Mouse (Mus musculus) gastrocnemius, postnatal 10 days (tissue): Measurements from ENCODE around the gene Cmtm1. TPM values are rescaled to one million over a fixed set of nuclear protein-coding genes. Genes with fewer than 3 reads are reported as not detected.

Source experiments
- total RNA-seq, 2 experiments: library from RNA; stranded (reverse); gene quantifications; 2 replicates each; pipeline ENCODE4 v1.2.3; 2021

Cmtm1 gene
- total RNA-seq, 2 experiments from 2014 or later = not detected

Other genes with a start within 250 kb of the Cmtm1 start
- gene Cdh5, start 208.5 kb downstream of the Cmtm1 start, total RNA-seq = 100 to 1,000 TPM; 145 to 168 TPM
- 1 to 10 TPM; 1.0 to 1.4 TPM for gene Bean1, start 139.7 kb downstream of the Cmtm1 start, total RNA-seq
- gene Tk2, start 61.6 kb downstream of the Cmtm1 start, total RNA-seq = 1 to 10 TPM; 5.6 to 7.6 TPM
- 10 to 100 TPM in 1 of 2 experiments, 1 to 10 TPM in 1; 6.6 to 10.1 TPM for gene Cklf, start 59.3 kb downstream of the Cmtm1 start, total RNA-seq
- not detected for gene Cmtm2a, start 17.0 kb downstream of the Cmtm1 start, total RNA-seq
- gene Gm45711, start 64 bp downstream of the Cmtm1 start, total RNA-seq = not detected
- not detected for gene Gm11020, start 11.4 kb upstream of the Cmtm1 start, total RNA-seq
- not detected for gene Cmtm2b, start 12.1 kb upstream of the Cmtm1 start, total RNA-seq
- 10 to 100 TPM; 27.4 to 38.9 TPM for gene Cmtm3, start 29.3 kb upstream of the Cmtm1 start, total RNA-seq
- 1 to 10 TPM; 6.3 to 7.6 TPM for gene Cmtm4, start 85.7 kb upstream of the Cmtm1 start, total RNA-seq
- gene Dync1li2, start 132.9 kb upstream of the Cmtm1 start, total RNA-seq = 100 to 1,000 TPM; 101 to 112 TPM
- not detected for gene Terb1, start 199.8 kb upstream of the Cmtm1 start, total RNA-seq
- 10 to 100 TPM; 27.0 to 27.4 TPM for gene Nae1, start 224.5 kb upstream of the Cmtm1 start, total RNA-seq
- 1 to 10 TPM in 1 of 2 experiments, under 1 TPM in 1; 0.56 to 1.6 TPM for gene Car7, start 224.5 kb upstream of the Cmtm1 start, total RNA-seq